Mouse (Mus musculus): ENCODE results near the gene Kremen2. TPM values are rescaled to one million over a fixed set of nuclear protein-coding genes. Genes with fewer than 3 reads are reported as not detected.

Kremen2 gene
- total RNA-seq, 4 experiments from 2014 or later, result not detected

Other genes starting within 250 kb of the Kremen2 start
- gene Zfp213, start 181.6 kb downstream of the Kremen2 start, total RNA-seq (2022), result 1 to 10 TPM; 2.1 to 2.7 (median 2.2) TPM
- gene Zfp13, start 146.3 kb downstream of the Kremen2 start, total RNA-seq (2022), result 1 to 10 TPM; 2.8 to 3.9 (median 3.2) TPM
- gene Zscan10, start 145.0 kb downstream of the Kremen2 start, total RNA-seq (2022), result not detected
- gene Mmp25, start 100.6 kb downstream of the Kremen2 start, total RNA-seq (2022), result not detected
- not detected for gene Bicdl2, start 85.3 kb downstream of the Kremen2 start, total RNA-seq (2022)
- 100 to 1,000 TPM; 108 to 127 (median 120) TPM for gene Hcfc1r1, start 72.2 kb downstream of the Kremen2 start, total RNA-seq (2022)
- gene Thoc6, start 72.0 kb downstream of the Kremen2 start, total RNA-seq (2022), result 1 to 10 TPM; 6.7 to 7.9 (median 7.3) TPM
- 10 to 100 TPM; 26.6 to 49.4 (median 30.1) TPM for gene Tnfrsf12a, start 68.4 kb downstream of the Kremen2 start, total RNA-seq (2022)
- gene Cldn6, start 66.6 kb downstream of the Kremen2 start, total RNA-seq (2022), result not detected
- gene Cldn9, start 61.8 kb downstream of the Kremen2 start, total RNA-seq (2022), result under 1 TPM in 1 of 4 experiments, not detected in 3; 0.36 TPM
- not detected for gene 1520401A03Rik, start 23.1 kb downstream of the Kremen2 start, total RNA-seq (2022)
- gene Pkmyt1, start 19.5 kb downstream of the Kremen2 start, total RNA-seq (2022), result under 1 TPM; 0.17 to 0.65 (median 0.40) TPM
- 1 to 10 TPM; 1.5 to 2.5 (median 1.9) TPM for gene Paqr4, start 5.0 kb downstream of the Kremen2 start, total RNA-seq (2022)
- 10 to 100 TPM; 48.7 to 63.8 (median 54.3) TPM for gene Flywch1, start 25.8 kb upstream of the Kremen2 start, total RNA-seq (2022)
- not detected for gene Flywch2, start 40.2 kb upstream of the Kremen2 start, total RNA-seq (2022)
- 100 to 1,000 TPM; 152 to 180 (median 170) TPM for gene Srrm2, start 44.7 kb upstream of the Kremen2 start, total RNA-seq (2022)
- 100 to 1,000 TPM; 403 to 511 (median 426) TPM for gene Elob, start 83.3 kb upstream of the Kremen2 start, total RNA-seq (2022)
- not detected for gene Prss33, start 90.2 kb upstream of the Kremen2 start, total RNA-seq (2022)
- not detected for gene Prss32, start 98.0 kb upstream of the Kremen2 start, total RNA-seq (2022)
- gene Prss41, start 98.3 kb upstream of the Kremen2 start, total RNA-seq (2022), result under 1 TPM in 2 of 4 experiments, not detected in 2; 0.68 to 0.85 TPM
- gene Prss21, start 122.2 kb upstream of the Kremen2 start, total RNA-seq (2022), result not detected
- not detected for gene Dcpp1, start 135.0 kb upstream of the Kremen2 start, total RNA-seq (2022)
- gene Dcpp2, start 135.0 kb upstream of the Kremen2 start, total RNA-seq (2022), result not detected
- not detected for gene Dcpp3, start 171.6 kb upstream of the Kremen2 start, total RNA-seq (2022)
- not detected for gene Sbp, start 195.8 kb upstream of the Kremen2 start, total RNA-seq (2022)
- not detected for gene Sbpl, start 209.4 kb upstream of the Kremen2 start, total RNA-seq (2022)
- gene Prss30, start 234.7 kb upstream of the Kremen2 start, total RNA-seq (2022), result not detected